Mouse (Mus musculus) embryonic fibroblast, embryonic 13.5 days (primary cell): ENCODE measurements around the gene Castor2.

Experiments used
- CTCF ChIP-seq: IDR thresholded peaks from 2 replicates; pipeline ENCODE4 v1.5.1; 2011; ENCODE audit warnings: mild to moderate bottlenecking, control low read depth, low read length, moderate library complexity, borderline replicate concordance; ENCODE audit not compliant: insufficient read depth
- POLR2A ChIP-seq: IDR thresholded peaks from 2 replicates; pipeline ENCODE4 v1.6.1; 2011; ENCODE audit warnings: low read depth, mild to moderate bottlenecking, control low read depth, low read length, moderate library complexity

GRCm38 (mm10) chr5:134052614-134053013, 46.9 kb upstream of the Castor2 start:
- TF ChIP-seq POLR2A (no peak), CTCF (no peak)
